ENCODE assay signal across 9 mouse cellular contexts in the genomic region with DNA sequence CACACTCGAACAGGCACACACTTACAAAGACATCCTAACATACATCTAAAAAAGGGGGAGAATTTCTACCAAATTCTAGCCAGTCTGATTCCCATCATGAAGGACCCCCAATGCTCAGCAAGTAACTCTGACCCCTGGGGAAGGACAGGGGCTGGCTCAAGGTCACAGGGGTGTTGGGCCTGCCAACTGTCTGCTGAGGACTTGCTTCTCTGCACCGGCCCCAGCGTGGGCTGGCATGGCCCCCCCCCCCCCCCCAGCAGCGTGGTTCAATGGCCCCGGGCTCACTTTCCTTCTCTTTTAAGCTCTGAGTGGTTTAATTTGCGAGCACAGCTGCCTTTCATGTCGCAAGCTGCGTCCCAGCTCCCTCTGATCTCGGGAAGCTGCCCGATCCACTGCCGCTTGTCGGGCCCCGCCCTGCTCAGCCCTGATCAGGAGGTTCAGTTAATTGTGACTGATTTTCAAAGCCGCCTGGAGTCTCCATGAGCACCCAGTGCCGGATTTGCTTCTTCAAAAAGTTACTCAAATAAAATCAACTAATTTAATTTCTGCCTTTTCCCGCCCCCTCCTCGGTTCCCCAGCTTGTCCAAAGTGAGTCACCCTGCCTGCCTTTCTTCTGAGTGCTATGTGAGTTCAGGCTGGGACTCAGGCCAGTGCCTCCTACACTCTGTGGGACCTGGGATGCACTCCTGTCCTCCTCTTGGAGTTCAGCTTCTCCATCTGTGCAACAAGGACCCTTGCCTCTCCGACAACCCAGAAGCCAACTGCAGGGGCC.
DNase-seq lines count a peak whose midpoint lies in the region; ATAC-seq lines count a peak whose summit lies in the region.
"Had no signal": no experiment of that assay in that cellular context is flagged by ENCODE, and none has a peak within 500 bp of the region (broad histone marks: within the 10 kb centered on the region; RNA-seq: fewer than 3 reads in every experiment).

No protein-coding gene starts in this region.

- WGBS in hindbrain, embryonic 10.5 days = 17% methylated on average over 18 of the region's 18 CpGs
- 17% methylated on average over 18 of the region's 18 CpGs for WGBS in hindbrain, embryonic 13.5 days

- peak; percentile 43 for DNase-seq in hindbrain, embryonic 10.5 days (ENCODE audit: low spot score)
- DNase-seq in CD4-positive helper T cell, adult 2 months (ENCODE audit: low read depth, low spot score) = peak; percentile 34
- peak; percentile 84 for DNase-seq in brain, adult 2 months (ENCODE audit: low read depth, low spot score)
- DNase-seq in left cerebral cortex, postnatal 14 days (ENCODE audit: low spot score in 2 of 2) = peak; percentile 40 to 57
- no peak for DNase-seq in gastrocnemius, postnatal 4 days (ENCODE audit: low spot score in 2 of 2)
- DNase-seq in gastrocnemius, postnatal 25 days = no peak
- no peak for DNase-seq in heart, postnatal 25 days (ENCODE audit: low spot score)

- intact Hi-C loops in left cerebral cortex, postnatal 14 days (cut with DNase I) = no loop called here
- intact Hi-C loops in heart, postnatal 25 days (cut with DNase I) = no loop called here

- H3K36me3 ChIP-seq in hindbrain, embryonic 10.5 days = no peaks in the 10 kb centered on the region
- H3K36me3 ChIP-seq in hindbrain, embryonic 13.5 days = no peaks in the 10 kb centered on the region; the same call in 1 of the 2 replicates
- H3K36me3 ChIP-seq: limb, embryonic 15.5 days had no signal

- no peak overlapping the region for H3K4me2 ChIP-seq in hindbrain, embryonic 13.5 days
- H3K4me2 ChIP-seq: limb, embryonic 15.5 days had no signal

- H3K9ac ChIP-seq in hindbrain, embryonic 13.5 days = no peak overlapping the region
- H3K9ac ChIP-seq: limb, embryonic 15.5 days had no signal

- ATAC-seq in hindbrain, embryonic 13.5 days (ENCODE audit: low FRiP score) = no peak

- peaks cover 68% of the 10 kb centered on the region for H3K27me3 ChIP-seq in hindbrain, embryonic 10.5 days (ENCODE audit: insufficient read depth, poor library complexity, severe bottlenecking)
- peaks cover 56% of the 10 kb centered on the region for H3K27me3 ChIP-seq in hindbrain, embryonic 13.5 days

- no peaks in the 10 kb centered on the region for H3K9me3 ChIP-seq in hindbrain, embryonic 10.5 days
- no peaks in the 10 kb centered on the region for H3K9me3 ChIP-seq in hindbrain, embryonic 13.5 days
- H3K9me3 ChIP-seq: limb, embryonic 15.5 days had no signal

- no peak overlapping the region for H3K4me3 ChIP-seq in hindbrain, embryonic 10.5 days
- no peak overlapping the region for H3K4me3 ChIP-seq in hindbrain, embryonic 13.5 days
- H3K4me3 ChIP-seq: limb, embryonic 15.5 days had no signal

- H3K4me1 ChIP-seq in hindbrain, embryonic 10.5 days (replicated peaks) = peaks cover 47% of the 10 kb centered on the region
- peaks cover 45% of the 10 kb centered on the region for H3K4me1 ChIP-seq in hindbrain, embryonic 13.5 days (replicated peaks)

- H3K27ac ChIP-seq in hindbrain, embryonic 10.5 days = peak overlapping the region; percentile 56; the same call in 1 of the 2 replicates
- no peak overlapping the region for H3K27ac ChIP-seq in hindbrain, embryonic 13.5 days
- H3K27ac ChIP-seq: limb, embryonic 15.5 days had no signal

Comparison
In these comparisons a context has a peak if more than half of its experiments do, and no peak if none do; other contexts are left out.
1. DNase-seq: peak in hindbrain, embryonic 10.5 days (single experiment), CD4-positive helper T cell, adult 2 months (single experiment), brain, adult 2 months (single experiment) and left cerebral cortex, postnatal 14 days (2 of 2); none in gastrocnemius, postnatal 4 days (0 of 2), gastrocnemius, postnatal 25 days (single experiment) and heart, postnatal 25 days (single experiment).